Mouse (Mus musculus) fibroblast of lung, adult 2 months (primary cell): ENCODE results near the gene Pheta1.

Source experiments
- DNase-seq: peaks from one replicate; pipeline ENCODE4 v3.0.0-alpha.2; 2011; ENCODE audit warnings: low read depth

Gene Pheta1

GRCm38 (mm10) chr5:121889819-121890362, 41.1 kb downstream of the Pheta1 start:
- DNase-seq: no peak

- DNase-seq: no peak
Observed at GRCm38 (mm10) chr5:121890925-121891324, 42.1 kb downstream of the Pheta1 start.

- no peak for DNase-seq
Observed at GRCm38 (mm10) chr5:121892281-121892680, 43.5 kb downstream of the Pheta1 start.

- no peak for DNase-seq
Observed at GRCm38 (mm10) chr5:121893581-121893980, 44.8 kb downstream of the Pheta1 start.

GRCm38 (mm10) chr5:121894647-121895046, 45.9 kb downstream of the Pheta1 start:
- no peak for DNase-seq

- DNase-seq: no peak
Observed at GRCm38 (mm10) chr5:121895117-121895756, 46.5 kb downstream of the Pheta1 start.

GRCm38 (mm10) chr5:121902809-121903745, 54.3 kb downstream of the Pheta1 start:
- no peak for DNase-seq
